Mouse (Mus musculus) cerebellum, adult 2 months (tissue): ENCODE results near the gene Taar7a. TPM values are rescaled to one million over a fixed set of nuclear protein-coding genes. Genes with fewer than 3 reads are reported as not detected.

Source experiments
- DNase-seq, 2 experiments: peaks; one replicate each; pipeline ENCODE4 v3.0.0; 2021
- H3K27ac ChIP-seq: fragments of 200-500 bp; 2 replicates; pipeline ENCODE4 v1.5.1; 2012; ENCODE audit warnings: low read length, control low read depth, inconsistent platforms; ENCODE audit not compliant: insufficient read depth
- H3K27me3 ChIP-seq: fragments of 200-500 bp; 2 replicates; pipeline ENCODE4 v1.6.1; 2012; ENCODE audit warnings: inconsistent platforms, mild to moderate bottlenecking, low read length, moderate library complexity; ENCODE audit not compliant: control insufficient read depth, insufficient read depth
- H3K4me1 ChIP-seq: fragments of 200-500 bp; 2 replicates; pipeline ENCODE4 v1.6.1; 2011; ENCODE audit warnings: low read length; ENCODE audit not compliant: control insufficient read depth, insufficient read depth
- H3K4me3 ChIP-seq: fragments of 200-500 bp; replicated peaks from 2 replicates; pipeline ENCODE3; 2011; ENCODE audit warnings: mild to moderate bottlenecking, low read depth, low read length, control low read depth; ENCODE audit not compliant: insufficient read depth
- CTCF ChIP-seq: fragments of 200-500 bp; IDR thresholded peaks from 2 replicates; pipeline ENCODE4 v1.5.1; 2011; ENCODE audit warnings: low read depth, mild to moderate bottlenecking, control low read depth, low read length, moderate library complexity, borderline replicate concordance; ENCODE audit not compliant: insufficient read depth
- POLR2A ChIP-seq: fragments of 200-500 bp; IDR thresholded peaks from 2 replicates; pipeline ENCODE4 v1.6.1; 2011; ENCODE audit warnings: low read length, control low read depth, borderline replicate concordance; ENCODE audit not compliant: insufficient read depth
- WGBS: fragments of 180-500 bp; shearing (Covaris S2); methylation state at CpG from one replicate; pipeline ENCODE4 v1.1.7; 2018; 5-methylcytosine and 5-hydroxymethylcytosine counted together
- polyA plus RNA-seq: library from polyadenylated mRNA; depleted of rRNA; stranded (reverse); fragments of >200 nt; gene quantifications from 2 replicates; pipeline ENCODE4 v1.2.3, GENCODE M21; 2012; rRNA removed

The Taar7a gene
- polyA plus RNA-seq, 1 experiment, result not detected

- 12% methylated on average over 3 of the region's 3 CpGs for WGBS
- Histone ChIP-seq H3K4me3 (no peak overlapping the region), H3K27me3 (no peaks in the 10 kb centered on the region), H3K4me1 (peaks cover 2% of the 10 kb centered on the region; the same call in 1 of the 2 replicates), H3K27ac (no peak overlapping the region)
- no peak for DNase-seq
- TF ChIP-seq POLR2A (no peak), CTCF (no peak)
Observed at GRCm38 (mm10) chr10:23963444-23963843, 29.8 kb downstream of the Taar7a start.

DNA sequence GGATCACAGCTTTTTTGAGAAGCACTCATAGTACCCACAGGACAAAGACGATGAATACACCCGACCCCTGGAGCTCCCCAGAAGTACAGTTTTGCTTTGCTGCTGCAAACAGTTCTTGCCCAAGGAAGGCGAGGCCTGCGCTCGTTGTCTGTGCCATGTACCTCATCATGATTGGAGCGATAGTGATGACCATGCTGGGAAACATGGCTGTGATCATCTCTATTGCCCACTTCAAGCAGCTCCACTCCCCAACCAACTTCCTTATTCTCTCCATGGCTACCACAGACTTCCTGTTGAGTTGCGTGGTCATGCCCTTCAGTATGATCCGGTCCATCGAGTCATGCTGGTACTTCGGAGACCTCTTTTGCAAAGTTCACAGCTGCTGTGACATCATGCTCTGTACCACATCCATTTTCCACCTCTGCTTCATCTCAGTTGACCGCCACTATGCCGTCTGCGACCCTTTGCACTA, 32.8 kb downstream of the Taar7a start, which contains the start of gene Taar4:
TSS of gene Taar4 (plus strand) at position 51 of the 472 bp plus-strand sequence.
- Histone ChIP-seq H3K4me3 (no peak within 1 kb of the TSS), H3K27me3 (no peaks in the 10 kb centered on the region), H3K27ac (no peak within 1 kb of the TSS), H3K4me1 (peaks cover 2% of the 10 kb centered on the region; the same call in 1 of the 2 replicates)
- 94% methylated on average over 13 of the region's 13 CpGs for whole genome bisulfite sequencing
- DNase-seq, result no peak
- TF ChIP-seq CTCF (no peak), POLR2A (no peak)

DNA sequence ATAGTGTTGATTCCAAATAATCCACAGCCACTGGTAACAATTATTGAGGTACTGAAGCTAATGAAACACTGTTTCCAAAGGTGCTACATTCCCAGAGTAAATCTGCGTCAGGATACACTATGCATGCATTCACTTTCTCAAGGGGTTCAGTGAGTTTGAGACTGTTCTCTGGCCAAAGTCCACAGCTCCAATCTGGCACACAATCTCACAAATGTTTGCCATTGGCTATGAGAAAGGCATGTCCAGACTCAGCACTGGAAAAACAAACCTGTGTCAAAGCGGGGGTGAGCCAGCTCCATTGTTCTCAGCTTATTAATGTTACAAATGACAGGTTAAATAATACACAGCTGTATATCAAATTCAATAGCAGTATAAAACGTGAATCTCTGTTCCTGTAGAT, 34.2 kb downstream of the Taar7a start:
- 22% methylated on average over 3 of the region's 3 CpGs for WGBS
- TF ChIP-seq CTCF, result no peak
- no peak for TF ChIP-seq POLR2A
- Histone ChIP-seq H3K27me3 (no peaks in the 10 kb centered on the region), H3K27ac (no peak overlapping the region), H3K4me3 (no peak overlapping the region), H3K4me1 (peaks cover 2% of the 10 kb centered on the region; the same call in 1 of the 2 replicates)
- peak in 1 of 2 experiments; percentile 20 for DNase-seq

DNA sequence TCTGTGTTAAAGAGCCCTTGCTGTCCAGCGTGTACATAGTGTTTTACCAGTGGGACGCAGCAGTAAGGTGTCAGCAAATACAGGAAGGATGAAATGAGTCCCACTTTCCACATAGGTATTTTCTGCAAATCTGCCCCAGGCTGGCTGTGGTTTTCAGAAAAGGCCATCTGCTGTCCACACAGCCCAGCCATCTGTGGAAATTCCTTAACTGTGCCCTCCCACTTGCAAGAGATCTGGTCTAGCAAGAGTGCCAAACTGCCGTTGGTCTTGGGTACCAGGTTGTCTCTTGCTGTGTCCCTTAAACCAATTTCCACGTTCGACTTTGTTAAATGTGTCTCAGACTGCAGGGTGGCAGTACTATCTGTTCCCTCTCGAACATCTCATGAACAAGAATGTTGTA, 41.6 kb downstream of the Taar7a start:
- Histone ChIP-seq H3K4me1 (peaks cover 12% of the 10 kb centered on the region), H3K4me3 (no peak overlapping the region), H3K27ac (peak overlapping the region; percentile 71; the same call in 1 of the 2 replicates), H3K27me3 (no peaks in the 10 kb centered on the region)
- 9% methylated on average over 6 of the region's 6 CpGs for WGBS
- TF ChIP-seq POLR2A, result no peak
- TF ChIP-seq CTCF, result peak; percentile 18; the same call in 1 of the 2 replicates
- peak; percentile 66 to 79 for DNase-seq

DNA sequence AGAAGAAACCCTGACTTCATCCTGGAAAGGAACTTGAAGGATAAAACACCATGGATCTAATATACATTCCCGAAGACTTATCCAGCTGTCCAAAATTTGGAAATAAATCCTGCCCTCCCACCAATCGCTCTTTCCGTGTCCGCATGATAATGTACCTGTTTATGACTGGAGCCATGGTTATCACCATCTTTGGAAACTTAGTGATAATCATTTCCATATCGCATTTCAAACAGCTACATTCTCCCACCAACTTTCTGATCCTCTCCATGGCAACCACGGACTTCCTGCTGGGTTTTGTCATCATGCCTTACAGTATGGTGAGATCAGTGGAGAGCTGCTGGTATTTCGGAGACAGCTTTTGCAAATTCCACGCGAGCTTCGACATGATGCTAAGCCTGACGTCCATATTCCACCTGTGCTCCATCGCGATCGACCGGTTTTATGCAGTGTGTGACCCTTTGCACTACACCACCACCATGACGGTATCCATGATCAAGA, 43.7 kb downstream of the Taar7a start, which contains the start of gene Taar3:
TSS of gene Taar3 (plus strand) at position 51 of the 498 bp plus-strand sequence.
- peaks cover 12% of the 10 kb centered on the region for H3K4me1 ChIP-seq
- 67% methylated on average over 16 of the region's 16 CpGs for WGBS
- no peak for TF ChIP-seq POLR2A
- no peak for TF ChIP-seq CTCF
- no peak within 1 kb of the TSS for H3K27ac ChIP-seq
- no peaks in the 10 kb centered on the region for H3K27me3 ChIP-seq
- no peak for DNase-seq
- H3K4me3 ChIP-seq, result no peak within 1 kb of the TSS

GRCm38 (mm10) chr10:23948026-23948425, 45.3 kb downstream of the Taar7a start:
- peak in 1 of 2 experiments; percentile 30 for DNase-seq
- 43% methylated on average over 7 of the region's 7 CpGs for WGBS
- Histone ChIP-seq H3K4me1 (peaks cover 12% of the 10 kb centered on the region), H3K4me3 (no peak overlapping the region), H3K27ac (no peak overlapping the region), H3K27me3 (no peaks in the 10 kb centered on the region)
- TF ChIP-seq POLR2A (no peak), CTCF (no peak)

GRCm38 (mm10) chr10:23942465-23942864, 50.8 kb downstream of the Taar7a start:
- no peak overlapping the region for H3K4me3 ChIP-seq
- WGBS, result 87% methylated on average over 5 of the region's 5 CpGs
- no peaks in the 10 kb centered on the region for H3K27me3 ChIP-seq
- H3K27ac ChIP-seq, result no peak overlapping the region
- DNase-seq, result no peak
- H3K4me1 ChIP-seq, result no peaks in the 10 kb centered on the region
- TF ChIP-seq POLR2A, result no peak
- TF ChIP-seq CTCF, result 0 out of 2 replicates have a peak, but pooled peaks have one; percentile 8

Other genes starting within 250 kb of the Taar7a start
- 979 and 1,058 TPM in 2 replicates for gene Rps12, start 206.2 kb downstream of the Taar7a start, polyA plus RNA-seq
- 17.6 and 18.1 TPM in 2 replicates for gene Slc18b1, start 196.5 kb downstream of the Taar7a start, polyA plus RNA-seq
- 0.05 TPM in 1 of 2 replicates, not detected in the other for gene Vnn3, start 142.0 kb downstream of the Taar7a start, polyA plus RNA-seq
- gene Vnn1, start 98.8 kb downstream of the Taar7a start, polyA plus RNA-seq, result 0.05 and 0.11 TPM in 2 replicates
- gene Taar1, start 73.1 kb downstream of the Taar7a start, polyA plus RNA-seq, result not detected in 2 replicates
- gene Taar2, start 54.9 kb downstream of the Taar7a start, polyA plus RNA-seq, result not detected in 2 replicates
- gene Taar3, start 43.9 kb downstream of the Taar7a start, polyA plus RNA-seq, result not detected in 2 replicates
- not detected in 2 replicates for gene Taar4, start 33.0 kb downstream of the Taar7a start, polyA plus RNA-seq
- not detected in 2 replicates for gene Taar5, start 22.8 kb downstream of the Taar7a start, polyA plus RNA-seq
- gene Taar6, start 7.8 kb downstream of the Taar7a start, polyA plus RNA-seq, result not detected in 2 replicates
- gene Taar7b, start 6.5 kb upstream of the Taar7a start, polyA plus RNA-seq, result not detected in 2 replicates
- gene Taar7d, start 33.7 kb upstream of the Taar7a start, polyA plus RNA-seq, result not detected in 2 replicates
- gene Taar7e, start 44.1 kb upstream of the Taar7a start, polyA plus RNA-seq, result not detected in 2 replicates
- gene Taar7f, start 56.0 kb upstream of the Taar7a start, polyA plus RNA-seq, result not detected in 2 replicates
- gene Taar8a, start 83.0 kb upstream of the Taar7a start, polyA plus RNA-seq, result not detected in 2 replicates
- not detected in 2 replicates for gene Taar8b, start 98.8 kb upstream of the Taar7a start, polyA plus RNA-seq
- gene Taar8c, start 108.4 kb upstream of the Taar7a start, polyA plus RNA-seq, result not detected in 2 replicates
- gene Taar9, start 116.1 kb upstream of the Taar7a start, polyA plus RNA-seq, result not detected in 2 replicates
- gene Stx7, start 155.8 kb upstream of the Taar7a start, polyA plus RNA-seq, result 146 and 147 TPM in 2 replicates
- 1.7 and 3.5 TPM in 2 replicates for gene Moxd1, start 230.0 kb upstream of the Taar7a start, polyA plus RNA-seq